Mouse (Mus musculus): Measurements from ENCODE around the gene Rabggtb. TPM values are rescaled to one million over a fixed set of nuclear protein-coding genes. Genes with fewer than 3 reads are reported as not detected.

Rabggtb gene
- polyA plus RNA-seq (2014; fragmentation: Nextera tagmentation; extraction: Ambion mirVana): 52.3 and 54.1 TPM in 2 replicates

DNA sequence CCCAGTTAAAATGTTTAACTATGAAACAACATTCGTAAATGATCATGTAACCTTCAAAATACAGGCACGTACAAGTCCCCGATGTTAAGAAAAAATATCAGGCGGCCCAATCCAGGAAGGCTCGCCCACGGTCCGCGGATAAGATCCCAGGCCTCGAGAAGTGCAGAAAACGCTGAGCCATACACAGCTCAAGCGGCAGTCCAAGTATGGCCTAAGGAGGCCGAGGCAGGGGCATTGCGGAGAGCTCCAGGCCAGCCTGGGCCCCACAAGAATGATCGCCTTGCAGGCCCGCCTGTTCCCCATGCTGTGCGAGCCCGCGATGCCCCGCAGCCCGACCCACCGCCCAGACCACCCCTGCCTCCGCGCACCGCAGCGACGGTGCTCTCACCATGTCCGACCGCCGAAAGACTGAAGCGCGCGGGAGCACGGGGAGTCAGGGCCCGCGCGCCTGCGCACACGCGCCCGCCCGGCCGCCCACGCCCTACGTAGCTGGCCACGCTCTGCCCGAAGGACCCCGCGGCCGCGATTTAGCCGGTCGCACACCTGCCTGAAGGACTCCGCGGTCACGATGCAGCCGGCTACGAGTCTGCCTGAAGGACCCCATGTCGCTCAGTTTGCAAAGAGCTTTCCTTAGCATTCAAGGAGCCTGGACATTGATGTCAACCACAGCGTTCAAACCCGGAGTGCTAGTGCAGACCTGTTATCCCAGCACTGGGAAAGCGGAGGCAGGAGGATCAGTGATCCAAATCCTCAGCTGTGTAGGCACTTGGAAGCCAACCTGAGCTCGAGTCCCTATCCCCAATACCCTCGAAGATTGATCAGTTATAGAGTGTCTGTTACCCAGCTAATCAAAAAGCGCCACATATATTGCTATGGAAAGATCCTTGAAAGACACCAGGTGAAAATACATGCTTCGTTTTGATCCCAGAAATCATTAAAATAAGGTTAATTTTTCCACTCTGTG, at the start of gene Rabggtb:
Rabggtb (minus strand) TSS at position 464 of the 964 bp plus-strand sequence.
- peak within 1 kb of the TSS; percentile 86 for H3K4me3 ChIP-seq (replicated peaks; ENCODE audit: low read depth, low read length)
- H3K9ac ChIP-seq (replicated peaks; ENCODE audit: low read length): peak within 1 kb of the TSS; percentile 94
- H3K9me3 ChIP-seq (ENCODE audit: control insufficient read depth, low read length): no peaks in the 10 kb centered on the region
- DNase-seq (peak; percentile 98), ATAC-seq (ENCODE audit: low FRiP score, low TSS enrichment) (peak; percentile 98)
- H3K27me3 ChIP-seq (ENCODE audit: control insufficient read depth, insufficient read depth, low read length): no peaks in the 10 kb centered on the region
- peaks cover 34% of the 10 kb centered on the region for H3K4me1 ChIP-seq (ENCODE audit: control insufficient read depth, insufficient read depth, low read length)
- H3K4me2 ChIP-seq (ENCODE audit: low read length): peak within 1 kb of the TSS; percentile 93
- peaks cover 33% of the 10 kb centered on the region for H3K36me3 ChIP-seq (ENCODE audit: control insufficient read depth, insufficient read depth, low read length)
- WGBS: under 1% methylated on average over 64 of the region's 65 CpGs
- peak within 1 kb of the TSS; percentile 93 for H3K27ac ChIP-seq (replicated peaks; ENCODE audit: low read depth, low read length)

DNA sequence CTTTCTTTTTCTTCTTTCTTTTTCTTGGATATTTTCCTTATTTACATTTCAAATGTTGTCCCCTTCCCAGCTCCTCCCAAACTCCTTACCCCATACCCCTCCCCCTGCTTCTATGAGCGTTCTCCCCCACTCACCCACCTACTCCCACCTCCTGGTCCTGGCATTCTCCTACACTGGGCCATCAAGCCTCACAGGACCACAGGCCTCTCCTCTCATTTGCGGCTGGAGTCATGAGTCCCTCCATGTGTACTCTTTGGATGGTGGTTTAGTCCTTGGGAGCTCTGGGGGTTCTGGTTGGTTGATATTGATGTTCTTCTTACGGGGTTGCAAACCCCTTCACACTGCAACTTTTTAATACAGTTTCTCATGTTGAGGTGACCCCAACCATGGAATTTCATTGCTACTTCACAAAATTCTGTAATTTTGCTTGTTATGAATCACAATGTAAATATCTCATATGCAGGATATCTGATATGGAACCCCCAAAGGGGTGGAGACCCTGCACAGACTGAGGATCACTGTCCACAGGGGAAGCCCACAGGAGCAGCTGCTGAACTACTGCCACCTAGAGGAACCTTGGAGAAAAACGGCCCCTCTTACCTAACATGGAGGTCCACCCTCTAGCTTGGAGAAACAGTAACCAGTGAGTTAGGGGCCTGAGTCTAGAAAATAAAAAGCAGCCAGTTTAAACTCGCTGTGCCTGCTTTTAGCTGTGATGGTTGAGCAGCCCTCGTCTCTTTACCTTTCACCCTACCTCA, 49.0 kb upstream of the Rabggtb start:
- no peak overlapping the region for H3K4me3 ChIP-seq (replicated peaks; ENCODE audit: low read depth, low read length)
- peak; percentile 63 for DNase-seq
- no peaks in the 10 kb centered on the region for H3K4me1 ChIP-seq (ENCODE audit: control insufficient read depth, insufficient read depth, low read length)
- no peaks in the 10 kb centered on the region for H3K27me3 ChIP-seq (ENCODE audit: control insufficient read depth, insufficient read depth, low read length)
- no peak overlapping the region for H3K27ac ChIP-seq (replicated peaks; ENCODE audit: low read depth, low read length)
- no peaks in the 10 kb centered on the region for H3K9me3 ChIP-seq (ENCODE audit: control insufficient read depth, low read length)
- ATAC-seq (ENCODE audit: low FRiP score, low TSS enrichment): no peak
- no peak overlapping the region for H3K4me2 ChIP-seq (ENCODE audit: low read length)
- WGBS: 75% methylated on average over 6 of the region's 6 CpGs
- no peaks in the 10 kb centered on the region for H3K36me3 ChIP-seq (ENCODE audit: control insufficient read depth, insufficient read depth, low read length)
- H3K9ac ChIP-seq (replicated peaks; ENCODE audit: low read length): no peak overlapping the region

DNA sequence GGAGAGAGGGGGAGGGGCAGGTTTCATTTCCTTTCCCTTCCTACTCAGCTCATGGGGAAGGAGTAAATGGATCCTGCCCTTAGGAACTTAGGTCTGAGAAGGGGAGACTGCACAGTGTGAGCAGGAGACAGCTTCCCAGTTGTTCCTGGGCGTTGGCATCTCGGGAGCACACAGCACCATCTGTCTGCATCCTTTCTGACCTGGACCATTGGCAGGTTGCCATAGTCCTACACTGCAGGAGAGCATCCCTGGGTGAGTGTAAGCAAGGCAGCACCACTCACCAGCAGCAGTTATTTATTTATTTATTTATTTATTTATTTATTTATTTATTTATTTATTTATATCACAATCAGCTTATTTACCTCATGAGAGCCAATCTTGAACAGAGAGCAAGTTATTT, 48.1 kb upstream of the Rabggtb start:
- Histone ChIP-seq H3K9ac (replicated peaks; ENCODE audit: low read length) (no peak overlapping the region), H3K4me3 (replicated peaks; ENCODE audit: low read depth, low read length) (no peak overlapping the region), H3K27me3 (ENCODE audit: control insufficient read depth, insufficient read depth, low read length) (no peaks in the 10 kb centered on the region), H3K4me2 (ENCODE audit: low read length) (no peak overlapping the region), H3K27ac (replicated peaks; ENCODE audit: low read depth, low read length) (no peak overlapping the region), H3K4me1 (ENCODE audit: control insufficient read depth, insufficient read depth, low read length) (no peaks in the 10 kb centered on the region), H3K9me3 (ENCODE audit: control insufficient read depth, low read length) (no peaks in the 10 kb centered on the region), H3K36me3 (ENCODE audit: control insufficient read depth, insufficient read depth, low read length) (no peaks in the 10 kb centered on the region)
- ATAC-seq (ENCODE audit: low FRiP score, low TSS enrichment) (no peak), DNase-seq (peak; percentile 28)
- WGBS: 46% methylated on average over 2 of the region's 2 CpGs

DNA sequence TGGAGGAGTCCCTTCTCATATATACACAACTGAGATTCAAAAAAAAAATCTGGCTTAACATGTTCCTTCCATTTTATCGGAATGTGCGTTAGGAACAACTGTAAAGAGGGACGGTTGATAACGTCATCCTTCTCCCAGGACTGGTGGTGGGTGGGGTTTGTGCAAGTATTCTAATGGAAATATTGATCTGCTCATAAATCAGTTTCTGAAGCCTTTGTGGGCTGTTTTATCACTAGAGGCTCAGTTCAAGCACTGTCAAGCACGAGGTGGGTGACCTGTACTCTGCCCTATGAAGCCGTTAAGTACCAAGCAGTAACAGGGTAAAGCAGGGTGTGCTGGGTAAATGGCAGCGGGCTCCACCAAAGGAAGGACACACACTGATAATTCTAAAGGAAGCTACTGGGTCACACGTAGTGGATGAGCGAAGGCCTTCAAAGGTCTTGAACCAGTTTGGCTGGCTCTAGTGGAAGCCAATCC, 47.0 kb upstream of the Rabggtb start:
- no peaks in the 10 kb centered on the region for H3K4me1 ChIP-seq (ENCODE audit: control insufficient read depth, insufficient read depth, low read length)
- no peak overlapping the region for H3K4me3 ChIP-seq (replicated peaks; ENCODE audit: low read depth, low read length)
- no peaks in the 10 kb centered on the region for H3K36me3 ChIP-seq (ENCODE audit: control insufficient read depth, insufficient read depth, low read length)
- H3K27me3 ChIP-seq (ENCODE audit: control insufficient read depth, insufficient read depth, low read length): no peaks in the 10 kb centered on the region
- H3K9me3 ChIP-seq (ENCODE audit: control insufficient read depth, low read length): no peaks in the 10 kb centered on the region
- H3K9ac ChIP-seq (replicated peaks; ENCODE audit: low read length): no peak overlapping the region
- ATAC-seq (ENCODE audit: low FRiP score, low TSS enrichment) (no peak), DNase-seq (no peak)
- WGBS: 74% methylated on average over 9 of the region's 9 CpGs
- no peak overlapping the region for H3K4me2 ChIP-seq (ENCODE audit: low read length)
- no peak overlapping the region for H3K27ac ChIP-seq (replicated peaks; ENCODE audit: low read depth, low read length)

DNA sequence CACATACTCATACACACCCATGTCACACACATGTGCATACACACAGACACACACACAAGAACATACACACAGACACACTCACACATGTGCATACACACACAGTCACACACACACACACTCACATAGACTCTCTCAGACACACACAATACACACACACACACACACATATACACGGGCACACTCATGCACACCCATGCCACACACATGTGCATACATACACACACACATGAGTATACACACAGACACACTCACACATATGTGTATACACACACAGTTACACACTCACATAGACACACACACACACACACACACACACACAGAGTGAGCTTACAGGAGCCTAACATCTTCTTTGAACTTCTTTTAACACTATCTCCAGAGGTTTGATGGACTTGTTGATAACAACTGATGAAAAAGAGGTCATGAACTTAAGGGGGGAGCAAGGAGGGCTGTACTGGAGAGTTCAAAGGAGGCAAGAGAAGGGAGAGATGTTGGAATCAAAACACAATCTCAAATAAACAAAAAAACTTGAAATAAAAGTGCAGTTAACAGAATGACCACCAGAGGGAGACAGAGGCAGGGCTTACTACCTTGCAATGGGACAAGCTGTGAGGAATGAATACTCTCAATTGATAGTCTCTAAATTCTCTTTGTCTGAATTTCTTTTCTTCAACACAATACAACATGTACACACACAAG, 46.4 kb upstream of the Rabggtb start:
- H3K4me2 ChIP-seq (ENCODE audit: low read length): no peak overlapping the region
- ATAC-seq (ENCODE audit: low FRiP score, low TSS enrichment): peak; percentile 32; the same call in 1 of the 2 replicates
- H3K36me3 ChIP-seq (ENCODE audit: control insufficient read depth, insufficient read depth, low read length): no peaks in the 10 kb centered on the region
- H3K9me3 ChIP-seq (ENCODE audit: control insufficient read depth, low read length): no peaks in the 10 kb centered on the region
- 100% methylated on average over 1 of the region's 1 CpGs for WGBS
- H3K4me1 ChIP-seq (ENCODE audit: control insufficient read depth, insufficient read depth, low read length): no peaks in the 10 kb centered on the region
- no peaks in the 10 kb centered on the region for H3K27me3 ChIP-seq (ENCODE audit: control insufficient read depth, insufficient read depth, low read length)
- no peak overlapping the region for H3K27ac ChIP-seq (replicated peaks; ENCODE audit: low read depth, low read length)
- no peak overlapping the region for H3K4me3 ChIP-seq (replicated peaks; ENCODE audit: low read depth, low read length)
- H3K9ac ChIP-seq (replicated peaks; ENCODE audit: low read length): no peak overlapping the region
- peak; percentile 84 for DNase-seq

- H3K4me2 ChIP-seq (ENCODE audit: low read length): no peak overlapping the region
- DNase-seq: no peak
- H3K27ac ChIP-seq (replicated peaks; ENCODE audit: low read depth, low read length): no peak overlapping the region
- no peaks in the 10 kb centered on the region for H3K36me3 ChIP-seq (ENCODE audit: control insufficient read depth, insufficient read depth, low read length)
- no peaks in the 10 kb centered on the region for H3K4me1 ChIP-seq (ENCODE audit: control insufficient read depth, insufficient read depth, low read length)
- H3K9ac ChIP-seq (replicated peaks; ENCODE audit: low read length): no peak overlapping the region
- no peak for ATAC-seq (ENCODE audit: low FRiP score, low TSS enrichment)
- WGBS: 92% methylated on average over 5 of the region's 5 CpGs
- H3K9me3 ChIP-seq (ENCODE audit: control insufficient read depth, low read length): no peaks in the 10 kb centered on the region
- H3K4me3 ChIP-seq (replicated peaks; ENCODE audit: low read depth, low read length): no peak overlapping the region
- H3K27me3 ChIP-seq (ENCODE audit: control insufficient read depth, insufficient read depth, low read length): no peaks in the 10 kb centered on the region
These were observed 45.1 kb upstream of the Rabggtb start for GRCm38 (mm10) chr3:153957916-153958315.

DNA sequence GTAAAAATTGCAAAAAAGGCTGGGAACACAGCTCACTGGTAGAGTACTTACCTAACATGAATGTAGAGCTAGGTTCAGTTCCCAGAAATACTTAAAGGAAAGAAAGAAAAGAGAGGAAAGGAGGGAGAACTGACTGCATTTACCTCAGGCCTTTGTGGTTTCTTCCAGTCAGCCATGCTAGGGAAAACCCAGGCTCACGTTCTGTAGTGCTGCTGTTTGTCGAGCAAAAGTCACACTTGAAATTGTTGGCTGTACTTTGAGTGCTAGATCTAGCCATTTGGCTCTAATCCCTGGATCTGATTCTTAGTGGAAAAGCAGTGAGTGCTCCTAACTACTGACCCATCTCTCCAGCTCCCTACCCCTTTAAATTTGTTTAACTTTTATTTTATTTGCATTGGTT, 35.4 kb upstream of the Rabggtb start:
- H3K4me2 ChIP-seq (ENCODE audit: low read length): no peak overlapping the region
- DNase-seq: no peak
- 0 out of 2 replicates have a peak, but pooled peaks cover 11% of the 10 kb centered on the region for H3K4me1 ChIP-seq (ENCODE audit: control insufficient read depth, insufficient read depth, low read length)
- H3K9me3 ChIP-seq (ENCODE audit: control insufficient read depth, low read length): no peaks in the 10 kb centered on the region
- no peak overlapping the region for H3K27ac ChIP-seq (replicated peaks; ENCODE audit: low read depth, low read length)
- no peak for ATAC-seq (ENCODE audit: low FRiP score, low TSS enrichment)
- no peaks in the 10 kb centered on the region for H3K36me3 ChIP-seq (ENCODE audit: control insufficient read depth, insufficient read depth, low read length)
- no peak overlapping the region for H3K9ac ChIP-seq (replicated peaks; ENCODE audit: low read length)
- H3K4me3 ChIP-seq (replicated peaks; ENCODE audit: low read depth, low read length): no peak overlapping the region
- H3K27me3 ChIP-seq (ENCODE audit: control insufficient read depth, insufficient read depth, low read length): no peaks in the 10 kb centered on the region
- WGBS: 87% methylated on average over 2 of the region's 2 CpGs

GRCm38 (mm10) chr3:153947271-153947670, 34.5 kb upstream of the Rabggtb start:
- DNase-seq (no peak), ATAC-seq (ENCODE audit: low FRiP score, low TSS enrichment) (no peak)
- Histone ChIP-seq H3K9ac (replicated peaks; ENCODE audit: low read length) (no peak overlapping the region), H3K4me2 (ENCODE audit: low read length) (no peak overlapping the region), H3K4me1 (ENCODE audit: control insufficient read depth, insufficient read depth, low read length) (0 out of 2 replicates have a peak, but pooled peaks cover 18% of the 10 kb centered on the region), H3K9me3 (ENCODE audit: control insufficient read depth, low read length) (no peaks in the 10 kb centered on the region), H3K4me3 (replicated peaks; ENCODE audit: low read depth, low read length) (no peak overlapping the region), H3K27ac (replicated peaks; ENCODE audit: low read depth, low read length) (no peak overlapping the region), H3K27me3 (ENCODE audit: control insufficient read depth, insufficient read depth, low read length) (no peaks in the 10 kb centered on the region), H3K36me3 (ENCODE audit: control insufficient read depth, insufficient read depth, low read length) (no peaks in the 10 kb centered on the region)
- 73% methylated on average over 4 of the region's 4 CpGs for WGBS

All from midbrain, embryonic 14.5 days (tissue).